Mouse (Mus musculus): ENCODE measurements around the gene Sept9. TPM values are rescaled to one million over a fixed set of nuclear protein-coding genes. Genes with fewer than 3 reads are reported as not detected.

Gene Sept9
- 100 to 1,000 TPM; 107 to 123 TPM for total RNA-seq (2021)
- long read RNA-seq, experiment 1, transcript Sept9-202 (12 exons, 3,616 nt): major isoform, 25 of 111 reads
- long read RNA-seq, experiment 1, transcript Sept9-201 (11 exons, 3,784 nt): minor isoform, 13 of 111 reads
- long read RNA-seq, experiment 1, transcript Sept9-204 (10 exons, 2,932 nt): minor isoform, 10 of 111 reads
- long read RNA-seq, experiment 1, partial matches to known transcripts: 34 of 111 reads
- long read RNA-seq, experiment 1, other reads (novel, unspliced or antisense): 22 of 111 reads
- long read RNA-seq, experiment 2, transcript Sept9-204 (10 exons, 2,932 nt): major isoform, 25 of 213 reads
- long read RNA-seq, experiment 2, transcript Sept9-202 (12 exons, 3,616 nt): minor isoform, 11 of 213 reads
- long read RNA-seq, experiment 2, transcript Sept9-201 (11 exons, 3,784 nt): minor isoform, 15 of 213 reads
- long read RNA-seq, experiment 2, transcript Sept9-205 (11 exons, 3,869 nt): minor isoform, 16 of 213 reads
- long read RNA-seq, experiment 2, partial matches to known transcripts: 132 of 213 reads
- long read RNA-seq, experiment 2, other reads (novel, unspliced or antisense): 11 of 213 reads

- peak; percentile 19 to 34 for DNase-seq (ENCODE audit: low spot score in 2 of 2)
These were observed at the start of gene Sept9 for GRCm38 (mm10) chr11:117199282-117200175. Sept9 (plus strand) TSS chr11:117199661.

GRCm38 (mm10) chr11:117150467-117150966 is 48.9 kb upstream of the Sept9 start:
- DNase-seq (ENCODE audit: low spot score in 2 of 2): no peak

- no peak for DNase-seq (ENCODE audit: low spot score in 2 of 2)
These were observed 48.0 kb upstream of the Sept9 start for GRCm38 (mm10) chr11:117151461-117151860.

GRCm38 (mm10) chr11:117152541-117152940 is 46.9 kb upstream of the Sept9 start:
- DNase-seq (ENCODE audit: low spot score in 2 of 2): no peak

GRCm38 (mm10) chr11:117153553-117153952 is 45.9 kb upstream of the Sept9 start:
- no peak for DNase-seq (ENCODE audit: low spot score in 2 of 2)

- DNase-seq (ENCODE audit: low spot score in 2 of 2): no peak
These were observed 45.2 kb upstream of the Sept9 start for GRCm38 (mm10) chr11:117154088-117154815.

- no peak for DNase-seq (ENCODE audit: low spot score in 2 of 2)
These were observed 42.7 kb upstream of the Sept9 start for GRCm38 (mm10) chr11:117156725-117157124.

- no peak for DNase-seq (ENCODE audit: low spot score in 2 of 2)
These were observed 41.1 kb upstream of the Sept9 start for GRCm38 (mm10) chr11:117158343-117158742.

- DNase-seq (ENCODE audit: low spot score in 2 of 2): no peak
These were observed 40.1 kb upstream of the Sept9 start for GRCm38 (mm10) chr11:117159257-117159945.

GRCm38 (mm10) chr11:117159946-117160307 is 39.5 kb upstream of the Sept9 start:
- no peak for DNase-seq (ENCODE audit: low spot score in 2 of 2)

GRCm38 (mm10) chr11:117160791-117161190 is 38.7 kb upstream of the Sept9 start:
- no peak for DNase-seq (ENCODE audit: low spot score in 2 of 2)

GRCm38 (mm10) chr11:117161574-117161973 is 37.9 kb upstream of the Sept9 start:
- DNase-seq (ENCODE audit: low spot score in 2 of 2): no peak

- no peak for DNase-seq (ENCODE audit: low spot score in 2 of 2)
These were observed 36.4 kb upstream of the Sept9 start for GRCm38 (mm10) chr11:117163098-117163497.

- DNase-seq (ENCODE audit: low spot score in 2 of 2): no peak
These were observed 35.7 kb upstream of the Sept9 start for GRCm38 (mm10) chr11:117163771-117164170.

GRCm38 (mm10) chr11:117168278-117169087 is 31.0 kb upstream of the Sept9 start:
- DNase-seq (ENCODE audit: low spot score in 2 of 2): no peak

- DNase-seq (ENCODE audit: low spot score in 2 of 2): no peak
These were observed 30.3 kb upstream of the Sept9 start for GRCm38 (mm10) chr11:117169088-117169635.

GRCm38 (mm10) chr11:117169801-117170565 is 29.5 kb upstream of the Sept9 start:
- DNase-seq (ENCODE audit: low spot score in 2 of 2): no peak

All from adrenal gland, adult 18-20 months (tissue).